Mouse (Mus musculus) hindbrain, postnatal 0 days (tissue): ENCODE measurements at regions not wholly inside any gene's neighbourhood (a gene's known extent, or its start where the extent isn't known, plus 50 kb on each side); places are given as distances from the start of the nearest gene placed in this dataset.

Experiments
- ATAC-seq: fragments of 200-750 bp; cut with Nextera tagmentation; 2 replicates; pipeline ENCODE4 v1.8.0; 2017; ENCODE audit warnings: mild to moderate bottlenecking, moderate TSS enrichment, moderate library complexity
- DNase-seq: peaks from one replicate; pipeline ENCODE4 v3.0.0-alpha.2; 2015; ENCODE audit warnings: low spot score
- H3K27ac ChIP-seq: fragments of 300-500 bp; sonication (generic); 2 replicates; pipeline ENCODE4 v1.5.1; 2014; ENCODE audit warnings: mild to moderate bottlenecking
- H3K27me3 ChIP-seq: fragments of 300-500 bp; sonication (generic); 2 replicates; pipeline ENCODE4 v1.6.1; 2014; ENCODE audit warnings: low read length, mixed read lengths; ENCODE audit not compliant: insufficient read depth
- H3K36me3 ChIP-seq: fragments of 300-500 bp; sonication (generic); 2 replicates; pipeline ENCODE4 v1.6.1; 2014; ENCODE audit warnings: low read length, mixed read lengths; ENCODE audit not compliant: insufficient read depth
- H3K4me1 ChIP-seq: fragments of 300-500 bp; sonication (generic); 2 replicates; pipeline ENCODE4 v1.6.1; 2014; ENCODE audit warnings: antibody characterized with exemption, low read length, mixed read lengths; ENCODE audit not compliant: insufficient read depth
- H3K4me2 ChIP-seq: fragments of 300-500 bp; sonication (generic); 2 replicates; pipeline ENCODE4 v1.6.1; 2014; ENCODE audit warnings: low read depth, mild to moderate bottlenecking, low read length, moderate library complexity, mixed read lengths
- H3K4me3 ChIP-seq: fragments of 300-500 bp; sonication (generic); 2 replicates; pipeline ENCODE4 v1.5.1; 2014; ENCODE audit warnings: low read length
- H3K9ac ChIP-seq: fragments of 300-500 bp; sonication (generic); replicated peaks from 2 replicates; pipeline ENCODE4 v1.6.1; 2014; ENCODE audit warnings: mild to moderate bottlenecking, low read length, moderate library complexity, mixed read lengths
- H3K9me3 ChIP-seq: fragments of 300-500 bp; sonication (generic); 2 replicates; pipeline ENCODE4 v1.6.1; 2016; ENCODE audit warnings: low read length, mixed read lengths
- CTCF ChIP-seq: IDR thresholded peaks from 2 replicates; pipeline ENCODE4 v1.5.1; 2016; ENCODE audit warnings: antibody characterized with exemption, control low read depth, low read depth
- WGBS: fragments of 180-500 bp; shearing (Covaris S2); extraction: QIAGEN DNeasy Blood & Tissue Kit; methylation state at CpG from one replicate; pipeline ENCODE4 v1.1.7; 2014; 5-methylcytosine and 5-hydroxymethylcytosine counted together

DNA sequence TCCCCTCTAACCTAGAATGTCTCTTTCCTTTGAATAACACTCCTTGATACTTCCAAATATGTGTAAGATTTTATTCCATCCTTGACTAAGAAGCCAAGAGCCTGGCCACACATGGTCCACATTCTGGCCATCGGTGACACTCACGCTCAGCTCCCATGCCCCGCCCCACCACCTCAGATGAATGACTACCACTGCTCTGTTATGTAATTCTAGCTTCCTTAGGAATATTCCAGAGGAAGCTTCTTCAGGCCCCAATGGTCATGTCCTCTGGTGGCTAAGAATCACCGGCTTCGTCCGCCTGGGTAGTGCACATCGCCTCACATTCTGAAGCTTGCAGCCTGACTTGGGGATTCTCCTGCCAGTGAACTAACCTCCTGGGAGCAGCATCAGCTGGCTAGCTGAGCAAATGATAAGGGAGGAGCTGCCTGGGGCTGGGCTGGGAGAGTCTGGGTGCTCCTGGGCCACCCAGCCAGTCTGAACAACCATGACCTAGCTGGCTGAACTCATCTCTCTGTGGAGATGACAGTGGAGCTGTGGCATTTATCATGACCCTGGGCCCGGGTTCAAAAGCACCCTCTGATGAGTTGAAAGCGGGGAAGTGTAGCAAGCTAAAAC lies 413.1 kb downstream of the Cbln4 start:
- H3K36me3 ChIP-seq: no peaks in the 10 kb centered on the region
- H3K4me1 ChIP-seq: no peaks in the 10 kb centered on the region
- H3K4me3 ChIP-seq: no peak overlapping the region
- H3K4me2 ChIP-seq: no peak overlapping the region
- H3K9me3 ChIP-seq: no peaks in the 10 kb centered on the region
- H3K27me3 ChIP-seq: no peaks in the 10 kb centered on the region
- no peak for ATAC-seq
- H3K27ac ChIP-seq: no peak overlapping the region
- TF ChIP-seq CTCF: no peak
- H3K9ac ChIP-seq: no peak overlapping the region
- DNase-seq: no peak
- 88% methylated on average over 9 of the region's 9 CpGs for WGBS

DNA sequence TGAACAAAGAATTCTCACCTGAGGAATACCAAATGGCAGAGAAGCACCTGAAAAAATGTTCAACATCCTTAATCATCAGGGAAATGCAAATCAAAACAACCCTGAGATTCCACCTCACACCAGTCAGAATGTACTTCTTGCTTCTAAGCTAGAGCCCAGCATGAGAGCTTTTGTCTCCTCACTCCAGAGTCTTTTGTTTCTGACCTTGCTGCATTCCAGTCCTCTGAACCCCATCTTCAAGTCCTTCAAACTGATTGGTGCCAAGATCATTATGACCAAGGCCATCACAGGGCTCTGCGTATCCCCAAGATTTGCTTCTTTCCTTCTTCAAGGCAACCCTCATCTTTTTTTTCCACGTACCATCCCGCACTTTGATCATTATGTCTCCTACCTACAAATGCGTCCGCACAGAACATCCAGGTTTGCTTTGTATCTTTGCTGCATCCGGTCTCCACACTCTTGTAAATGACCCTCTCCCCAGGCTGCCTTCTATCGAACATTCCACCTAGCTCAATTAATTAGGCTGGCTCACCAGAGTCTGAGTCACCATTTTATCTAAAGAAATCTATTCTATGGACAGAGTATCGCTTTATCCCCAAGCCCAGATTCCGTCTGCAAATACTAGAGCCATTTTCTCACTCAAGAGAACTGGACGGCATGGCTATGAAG lies 414.9 kb downstream of the Cbln4 start:
- WGBS: 89% methylated on average over 10 of the region's 10 CpGs
- H3K4me1 ChIP-seq: no peaks in the 10 kb centered on the region
- H3K27me3 ChIP-seq: no peaks in the 10 kb centered on the region
- H3K27ac ChIP-seq: no peak overlapping the region
- H3K4me3 ChIP-seq: no peak overlapping the region
- no peaks in the 10 kb centered on the region for H3K36me3 ChIP-seq
- H3K9ac ChIP-seq: no peak overlapping the region
- TF ChIP-seq CTCF: no peak
- no peaks in the 10 kb centered on the region for H3K9me3 ChIP-seq
- no peak overlapping the region for H3K4me2 ChIP-seq
- no peak for ATAC-seq
- no peak for DNase-seq

- 52% methylated on average over 5 of the region's 5 CpGs for WGBS
- Histone ChIP-seq H3K4me2 (no peak overlapping the region), H3K9me3 (no peaks in the 10 kb centered on the region), H3K4me3 (no peak overlapping the region), H3K27me3 (no peaks in the 10 kb centered on the region), H3K4me1 (no peaks in the 10 kb centered on the region), H3K9ac (no peak overlapping the region), H3K27ac (no peak overlapping the region), H3K36me3 (no peaks in the 10 kb centered on the region)
- DNase-seq (no peak), ATAC-seq (no peak)
- no peak for TF ChIP-seq CTCF
These were observed 422.6 kb downstream of the Cbln4 start for GRCm38 (mm10) chr2:171620668-171621067.

- no peak for DNase-seq
- Histone ChIP-seq H3K9me3 (no peaks in the 10 kb centered on the region), H3K4me2 (no peak overlapping the region), H3K4me1 (no peaks in the 10 kb centered on the region), H3K9ac (no peak overlapping the region), H3K27ac (no peak overlapping the region), H3K27me3 (no peaks in the 10 kb centered on the region), H3K4me3 (no peak overlapping the region), H3K36me3 (no peaks in the 10 kb centered on the region)
- no peak for ATAC-seq
- TF ChIP-seq CTCF: no peak
- 70% methylated on average over 2 of the region's 2 CpGs for WGBS
These were observed 423.0 kb downstream of the Cbln4 start for GRCm38 (mm10) chr2:171620253-171620652.

GRCm38 (mm10) chr2:171618771-171619170 lies 424.5 kb downstream of the Cbln4 start:
- TF ChIP-seq CTCF: no peak
- Histone ChIP-seq H3K36me3 (no peaks in the 10 kb centered on the region), H3K4me3 (no peak overlapping the region), H3K27ac (no peak overlapping the region), H3K9ac (no peak overlapping the region), H3K4me2 (no peak overlapping the region), H3K27me3 (no peaks in the 10 kb centered on the region), H3K4me1 (no peaks in the 10 kb centered on the region), H3K9me3 (no peaks in the 10 kb centered on the region)
- DNase-seq (no peak), ATAC-seq (no peak)
- WGBS: 71% methylated on average over 4 of the region's 4 CpGs

DNA sequence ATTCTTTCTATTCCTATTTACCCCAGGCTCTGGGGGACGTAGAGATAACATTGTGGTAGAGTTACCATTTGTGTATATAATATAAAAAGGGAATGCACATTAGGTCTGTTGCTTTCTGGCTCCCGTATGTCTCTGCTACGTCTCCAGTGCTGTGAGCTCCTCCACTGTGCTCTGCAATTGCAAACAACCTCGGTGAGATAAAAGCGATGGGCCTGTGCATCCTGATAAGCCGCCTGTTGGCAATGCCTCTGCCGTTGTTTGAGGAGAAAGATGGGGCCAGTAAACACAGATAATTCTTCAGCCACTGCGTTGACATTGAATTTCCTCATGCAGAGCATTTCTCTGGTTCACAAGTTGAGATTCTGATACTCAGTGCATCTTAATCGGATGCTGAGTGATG lies 424.9 kb downstream of the Cbln4 start:
- Histone ChIP-seq H3K4me1 (no peaks in the 10 kb centered on the region), H3K4me3 (no peak overlapping the region), H3K9me3 (no peaks in the 10 kb centered on the region), H3K27me3 (no peaks in the 10 kb centered on the region), H3K9ac (no peak overlapping the region), H3K36me3 (no peaks in the 10 kb centered on the region), H3K27ac (no peak overlapping the region), H3K4me2 (no peak overlapping the region)
- 83% methylated on average over 9 of the region's 9 CpGs for WGBS
- TF ChIP-seq CTCF: no peak
- ATAC-seq: no peak
- DNase-seq: no peak

DNA sequence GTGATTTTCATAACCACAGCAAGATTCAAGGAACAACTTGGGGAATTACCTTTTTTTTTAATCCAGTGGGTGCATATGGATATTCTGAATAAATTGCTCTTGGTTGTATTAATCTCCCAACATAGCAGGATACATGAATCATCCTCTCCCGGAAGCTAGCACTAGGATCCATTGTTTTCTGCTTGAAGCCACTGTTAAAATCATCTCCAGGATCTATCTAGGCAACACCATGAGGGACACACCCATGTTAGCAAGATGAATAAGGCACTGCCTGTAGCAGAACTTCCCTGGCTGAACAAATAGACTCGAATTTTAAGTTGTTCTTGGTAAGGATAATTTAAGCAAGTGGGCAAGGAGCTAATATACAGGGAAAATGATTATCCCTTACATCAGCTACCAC lies 427.8 kb downstream of the Cbln4 start:
- 64% methylated on average over 2 of the region's 2 CpGs for WGBS
- no peaks in the 10 kb centered on the region for H3K4me1 ChIP-seq
- H3K9me3 ChIP-seq: no peaks in the 10 kb centered on the region
- H3K36me3 ChIP-seq: no peaks in the 10 kb centered on the region
- no peak overlapping the region for H3K4me2 ChIP-seq
- no peak overlapping the region for H3K9ac ChIP-seq
- H3K27me3 ChIP-seq: no peaks in the 10 kb centered on the region
- no peak for TF ChIP-seq CTCF
- no peak for DNase-seq
- no peak overlapping the region for H3K27ac ChIP-seq
- no peak for ATAC-seq
- no peak overlapping the region for H3K4me3 ChIP-seq
